Mouse (Mus musculus): ENCODE results near the gene Zdhhc23. TPM values are rescaled to one million over a fixed set of nuclear protein-coding genes. Genes with fewer than 3 reads are reported as not detected.

Gene Zdhhc23
- 1 to 10 TPM in 1 of 2 experiments, under 1 TPM in 1; 0.73 to 1.9 TPM for total RNA-seq (2021)
- long read RNA-seq, experiment 1, partial matches to known transcripts = 0 of 2 reads
- long read RNA-seq, experiment 1, other reads (novel, unspliced or antisense) = 2 of 2 reads
- long read RNA-seq, experiment 2, partial matches to known transcripts = 1 of 1 reads
- long read RNA-seq, experiment 2, other reads (novel, unspliced or antisense) = 0 of 1 reads

- DNase-seq (ENCODE audit: low spot score in 2 of 2) = peak in 1 of 2 experiments; percentile 12
These were observed at the start of gene Zdhhc23 for GRCm38 (mm10) chr16:43979328-43980109. Zdhhc23 (minus strand) TSS chr16:43979791.

DNA sequence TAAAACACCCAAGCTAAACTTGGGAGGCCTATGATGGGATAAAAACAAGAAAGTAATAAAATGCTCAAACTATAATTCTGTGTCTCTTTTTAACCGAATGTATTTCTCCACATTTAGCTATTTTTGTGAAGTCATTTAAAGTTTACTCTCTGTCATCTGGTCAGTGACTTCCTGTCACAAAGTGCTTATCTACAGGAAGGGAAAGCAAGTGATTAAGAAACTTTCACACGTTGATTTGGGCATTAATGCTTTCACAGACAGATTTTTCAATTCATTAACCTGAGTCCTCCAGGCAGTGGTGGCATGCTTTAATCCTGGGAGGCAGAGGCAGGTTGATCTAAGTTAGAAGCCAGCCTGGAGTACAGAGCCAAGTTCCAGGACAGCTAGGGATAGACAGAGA, 49.7 kb upstream of the Zdhhc23 start:
- no peak for DNase-seq (ENCODE audit: low spot score in 2 of 2)

GRCm38 (mm10) chr16:44026822-44027221, 47.2 kb upstream of the Zdhhc23 start:
- no peak for DNase-seq (ENCODE audit: low spot score in 2 of 2)

DNA sequence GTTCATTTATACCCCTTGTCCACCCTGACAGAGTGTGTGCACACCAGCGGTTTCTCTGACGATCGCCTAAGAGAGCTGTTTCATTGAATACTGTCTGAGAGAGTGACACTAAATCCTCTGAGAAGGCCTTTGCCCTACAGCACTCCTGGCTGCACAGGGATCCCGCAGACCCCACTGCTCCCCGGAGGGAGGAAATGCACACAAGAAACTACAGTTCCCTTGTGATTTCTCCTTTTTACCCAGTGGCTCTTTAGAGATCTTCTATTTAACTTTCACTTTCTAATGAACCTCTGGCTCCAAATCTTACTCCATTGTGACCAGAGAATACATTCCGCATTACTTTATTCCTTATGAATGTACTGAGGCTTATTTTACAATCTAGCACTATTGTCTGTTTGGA, 46.6 kb upstream of the Zdhhc23 start:
- DNase-seq (ENCODE audit: low spot score in 2 of 2) = no peak

GRCm38 (mm10) chr16:44018986-44019548, 39.5 kb upstream of the Zdhhc23 start:
- no peak for DNase-seq (ENCODE audit: low spot score in 2 of 2)

- DNase-seq (ENCODE audit: low spot score in 2 of 2) = no peak
These were observed 38.8 kb upstream of the Zdhhc23 start for GRCm38 (mm10) chr16:44018372-44018771.

DNA sequence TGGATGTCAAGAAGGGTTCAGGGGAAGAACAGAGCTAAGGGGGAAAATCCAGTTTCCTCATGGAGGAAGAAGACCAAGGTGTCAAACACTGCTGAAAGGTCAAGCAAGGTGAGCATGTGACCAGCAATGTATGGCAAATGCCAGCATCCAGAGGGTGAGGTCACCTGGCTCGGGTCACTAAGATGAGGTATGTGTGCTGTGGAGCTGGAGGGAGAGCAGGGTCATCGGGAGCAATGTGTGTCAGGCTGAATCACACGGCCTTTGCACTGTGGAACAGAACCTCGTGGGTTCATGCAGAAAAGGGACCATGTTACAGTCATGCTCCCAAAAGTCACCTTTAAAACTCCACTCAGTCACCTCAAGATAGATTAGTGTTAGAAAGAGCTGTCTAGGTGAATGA, 38.1 kb upstream of the Zdhhc23 start:
- no peak for DNase-seq (ENCODE audit: low spot score in 2 of 2)

GRCm38 (mm10) chr16:44016164-44016563, 36.6 kb upstream of the Zdhhc23 start:
- no peak for DNase-seq (ENCODE audit: low spot score in 2 of 2)

DNA sequence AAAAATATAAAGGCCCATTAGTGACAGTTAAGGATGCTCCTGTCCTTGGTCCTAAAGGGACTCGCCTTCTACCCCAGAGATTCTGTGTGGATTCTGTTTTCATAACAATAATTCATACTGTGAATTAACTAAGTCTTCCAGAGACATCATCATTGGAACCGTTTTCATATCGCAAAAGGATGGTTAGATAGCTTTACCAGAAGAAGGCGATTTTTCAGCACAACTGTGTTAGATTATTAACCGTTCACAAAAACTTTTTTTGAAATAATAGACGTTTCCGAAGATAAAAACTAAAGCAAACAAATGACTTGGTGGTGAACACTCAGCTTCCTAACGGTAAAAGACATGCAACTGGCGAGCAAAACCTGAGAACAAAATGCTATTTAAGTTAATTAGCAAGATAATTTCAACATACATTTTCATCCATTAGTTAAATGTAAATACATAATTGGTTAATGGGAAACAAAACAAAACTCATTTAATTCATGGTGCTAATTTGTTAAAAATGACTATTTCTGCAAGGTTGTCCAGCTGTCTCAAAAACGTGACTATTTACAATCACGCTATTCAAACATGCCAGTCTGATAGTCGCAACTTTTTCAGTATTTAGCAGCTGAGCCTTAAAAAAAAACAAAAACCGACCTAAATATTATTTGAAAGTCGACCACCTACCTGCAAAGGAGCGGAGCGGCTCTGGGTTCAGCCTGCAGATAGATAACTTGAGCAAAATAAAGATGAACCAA, 36.0 kb upstream of the Zdhhc23 start:
- no peak for DNase-seq (ENCODE audit: low spot score in 2 of 2)

- DNase-seq (ENCODE audit: low spot score in 2 of 2) = no peak
These were observed 31.4 kb upstream of the Zdhhc23 start for GRCm38 (mm10) chr16:44011010-44011409.

- no peak for DNase-seq (ENCODE audit: low spot score in 2 of 2)
These were observed 22.5 kb upstream of the Zdhhc23 start for GRCm38 (mm10) chr16:44002086-44002485.

- no peak for DNase-seq (ENCODE audit: low spot score in 2 of 2)
These were observed 19.9 kb upstream of the Zdhhc23 start for GRCm38 (mm10) chr16:43999541-43999940.

DNA sequence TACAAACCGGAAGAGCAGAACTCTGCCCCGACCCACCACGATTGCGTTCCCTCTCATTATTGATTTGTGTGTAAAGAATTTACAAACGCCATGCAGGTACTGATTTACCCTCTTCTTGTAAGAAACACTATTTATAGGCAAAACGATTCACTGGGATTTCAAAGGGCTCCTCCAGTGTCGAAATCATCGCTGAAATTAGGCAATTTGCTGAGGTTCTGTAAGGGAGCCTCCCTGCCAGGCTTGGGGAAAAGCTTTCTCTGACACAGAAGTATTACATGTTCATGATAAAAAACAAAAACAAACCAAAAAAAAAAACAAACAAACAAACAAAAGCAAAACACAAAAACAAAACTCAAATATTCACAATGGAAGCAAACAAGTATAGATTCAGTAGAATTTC, 19.5 kb upstream of the Zdhhc23 start:
- no peak for DNase-seq (ENCODE audit: low spot score in 2 of 2)

DNA sequence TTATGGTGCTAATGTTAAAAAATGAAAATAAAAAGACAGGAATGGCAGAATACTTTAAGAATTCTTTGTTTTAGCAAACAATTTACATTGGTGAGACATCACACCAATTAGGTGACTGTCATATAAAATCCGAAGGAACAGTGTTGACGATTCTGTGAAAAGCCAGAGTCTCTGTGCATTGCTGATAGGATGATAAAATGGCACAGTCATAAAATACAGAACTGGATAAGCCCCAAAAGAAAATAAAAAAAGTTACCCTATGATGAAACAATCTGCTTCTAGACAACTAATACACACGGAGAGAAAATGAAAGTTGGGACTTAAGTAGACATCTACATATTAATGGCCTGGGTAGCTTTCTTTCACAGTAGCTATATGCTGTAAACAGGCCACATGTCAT, 15.0 kb upstream of the Zdhhc23 start:
- no peak for DNase-seq (ENCODE audit: low spot score in 2 of 2)

DNA sequence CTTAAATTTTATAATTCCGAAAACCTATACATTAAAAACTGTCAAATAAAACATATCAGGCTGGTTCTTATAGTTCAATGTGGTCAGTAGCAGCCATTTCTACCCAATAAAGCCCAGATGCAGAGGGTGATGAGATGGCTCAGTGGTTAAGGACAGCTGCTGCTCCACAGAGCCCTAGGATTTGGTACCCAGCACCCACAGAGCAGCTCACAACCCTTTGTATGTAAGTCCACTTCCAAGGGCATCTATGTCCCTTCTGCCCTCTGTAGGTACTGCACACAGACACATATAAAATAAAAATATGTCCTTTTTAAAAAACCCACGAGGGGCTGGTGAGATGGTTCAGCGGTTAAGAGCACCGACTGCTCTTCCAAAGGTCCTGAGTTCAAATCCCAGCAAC, 6.7 kb upstream of the Zdhhc23 start:
- no peak for DNase-seq (ENCODE audit: low spot score in 2 of 2)

DNA sequence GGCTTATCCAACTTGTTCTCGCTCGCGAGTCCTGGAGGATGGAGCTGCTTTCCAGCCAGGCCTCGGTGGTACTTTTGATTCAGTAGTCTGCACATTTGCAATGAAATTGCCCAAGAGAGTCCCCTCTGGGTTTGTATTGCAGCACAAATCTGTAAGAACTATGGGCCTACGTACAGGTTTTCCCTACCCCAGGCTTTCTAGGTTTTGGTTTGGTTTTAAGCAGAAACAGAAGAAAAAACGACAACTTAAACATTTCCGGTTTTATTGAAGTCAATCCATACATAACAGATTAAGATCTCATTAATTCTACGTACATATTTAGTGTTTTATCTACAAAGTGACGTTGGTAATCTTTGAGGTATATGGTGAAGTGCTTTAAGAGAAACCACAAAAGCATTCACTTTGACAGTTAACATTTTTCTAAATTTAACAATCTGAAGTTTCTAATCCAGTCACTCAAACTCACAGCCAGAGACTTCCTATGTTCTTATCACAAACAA, 569 bp upstream of the Zdhhc23 start:
- no peak for DNase-seq (ENCODE audit: low spot score in 2 of 2)

- DNase-seq (ENCODE audit: low spot score in 2 of 2) = no peak
These were observed 622 bp downstream of the Zdhhc23 start for GRCm38 (mm10) chr16:43979010-43979327.

DNA sequence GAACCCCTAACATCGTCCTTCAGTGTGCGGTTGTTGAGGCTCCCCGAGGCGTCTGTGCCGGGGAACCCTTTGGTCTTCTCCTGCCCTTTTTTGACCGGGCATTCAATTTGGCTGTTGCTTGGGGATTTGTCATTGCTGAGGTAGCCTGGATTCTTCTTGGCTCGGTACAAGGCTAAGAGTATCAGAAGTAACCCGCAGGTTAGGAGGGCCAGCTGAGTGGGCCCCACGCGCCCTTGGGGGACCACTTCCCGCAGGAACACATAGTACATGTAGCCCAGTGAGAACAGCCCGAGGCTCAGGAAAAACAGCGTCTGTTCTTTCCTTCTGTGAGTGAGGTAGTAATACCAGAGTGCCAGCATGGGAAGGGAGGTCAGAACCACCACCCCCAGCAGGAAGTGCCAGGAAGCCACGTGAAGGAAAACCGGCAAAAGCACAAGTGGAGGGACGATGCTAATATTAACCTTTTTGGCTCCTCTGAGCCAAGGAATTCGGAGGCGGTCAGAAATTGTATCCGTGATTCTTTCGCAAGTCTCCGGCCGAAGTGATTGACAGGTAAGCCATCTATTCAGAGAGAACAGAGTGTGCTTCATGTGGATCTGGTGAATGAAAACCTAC, 5.9 kb downstream of the Zdhhc23 start:
- no peak for DNase-seq (ENCODE audit: low spot score in 2 of 2)

DNA sequence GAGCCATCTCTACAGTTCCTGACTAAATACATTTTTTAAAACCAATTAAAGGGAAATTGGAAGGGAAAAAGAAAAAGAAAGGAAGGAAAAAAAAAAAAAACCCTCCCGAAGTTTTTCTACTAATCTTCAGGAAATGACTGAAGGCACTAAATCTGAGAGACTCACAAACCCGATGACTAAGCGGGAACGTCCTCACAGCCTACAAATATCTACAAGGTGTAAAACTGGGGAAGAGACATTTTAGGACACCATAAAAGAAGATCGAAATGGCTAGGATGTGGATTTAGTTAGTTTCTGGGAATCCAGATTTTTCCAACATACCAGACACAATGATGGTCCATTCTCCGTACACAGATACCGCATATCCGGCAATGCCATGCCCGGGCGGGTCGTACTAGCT, 6.4 kb downstream of the Zdhhc23 start:
- DNase-seq (ENCODE audit: low spot score in 2 of 2) = no peak

DNA sequence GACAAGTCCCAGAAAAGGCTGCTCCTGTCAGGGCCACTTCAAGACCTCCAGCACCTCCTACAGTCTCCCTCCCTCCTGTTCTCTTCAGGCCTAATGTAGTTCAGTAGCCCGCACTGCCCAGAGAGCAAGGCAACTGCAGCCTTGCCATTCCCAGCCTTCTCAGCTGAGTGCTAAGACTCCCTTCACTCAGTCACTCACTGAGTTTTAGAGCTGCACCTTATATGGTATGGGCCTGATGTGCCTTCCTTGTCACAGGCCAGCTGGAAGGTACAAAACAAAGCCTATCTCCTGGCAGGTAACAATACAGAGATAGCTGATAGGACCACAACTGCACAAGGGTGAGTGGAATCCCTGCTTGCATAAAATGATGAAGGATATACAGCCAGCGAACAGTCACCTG, 7.2 kb downstream of the Zdhhc23 start:
- DNase-seq (ENCODE audit: low spot score in 2 of 2) = no peak

DNA sequence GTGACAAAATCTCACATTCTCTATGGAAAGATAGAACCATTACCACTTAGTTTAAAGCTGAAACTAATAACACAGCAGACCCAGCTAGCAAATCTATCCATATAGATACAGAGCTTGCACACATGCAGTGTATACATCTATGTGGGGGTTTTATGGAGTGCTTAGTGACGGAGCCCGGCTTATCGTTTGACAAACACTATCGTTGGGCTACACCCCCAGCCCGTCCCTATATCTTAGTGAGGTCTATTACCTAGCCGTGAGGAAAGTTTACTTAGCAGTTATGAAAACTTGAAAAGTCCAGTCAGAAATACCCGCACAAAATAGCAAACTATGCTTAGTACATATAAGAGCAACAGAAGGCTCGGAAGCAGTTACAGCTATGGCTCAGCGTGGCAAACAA, 7.8 kb downstream of the Zdhhc23 start:
- DNase-seq (ENCODE audit: low spot score in 2 of 2) = no peak
